Mouse (Mus musculus) left cerebral cortex, postnatal 25 days (tissue): Measurements from ENCODE around the gene Smo. TPM values are rescaled to one million over a fixed set of nuclear protein-coding genes. Genes with fewer than 3 reads are reported as not detected.
A peak's percentile ranks its signal among the peaks of the same experiment; 100 is the strongest.

Experiments
- DNase-seq, 2 experiments: peaks; one replicate each; pipeline ENCODE4 v3.0.0; 2022; ENCODE audit warnings: low spot score in 2 of 2, mixed read lengths in 1 of 2
- intact Hi-C: fragments of 180-260 bp; cut with DNase I; formaldehyde crosslinking; loops from one replicate; pipeline ENCODE4 v1.15.1; 2025
- total RNA-seq, 2 experiments: library from RNA; stranded (reverse); gene quantifications; 2 replicates each; pipeline ENCODE4 v1.2.3; 2021

The Smo gene
- total RNA-seq, 2 experiments from 2014 or later: 9.5 to 9.8 TPM

GRCm38 (mm10) chr6:29768791-29769441, 33.6 kb downstream of the Smo start:
- intact Hi-C loops: loop anchor here (2.0 to 5.0 kb wide), 2 partner anchors 46 to 278 kb away; partner anchors contain the start of gene Nrf1
- DNase-seq: peak; percentile 23 to 37

GRCm38 (mm10) chr6:29770672-29771321, 35.5 kb downstream of the Smo start:
- intact Hi-C loops: no loop called here
- DNase-seq: no peak

- no peak for DNase-seq
Measured at GRCm38 (mm10) chr6:29772236-29772635, 36.9 kb downstream of the Smo start.

GRCm38 (mm10) chr6:29774161-29774560, 38.9 kb downstream of the Smo start:
- intact Hi-C loops: no loop called here
- DNase-seq: no peak

More at GRCm38 (mm10) chr6:29772236-29772635, 36.9 kb downstream of the Smo start:
- intact Hi-C loops: no loop called here

GRCm38 (mm10) chr6:29775609-29776008, 40.3 kb downstream of the Smo start:
- peak in 1 of 2 experiments; percentile 42 for DNase-seq
- intact Hi-C loops: no loop called here

- intact Hi-C loops: no loop called here
- no peak for DNase-seq
Measured at GRCm38 (mm10) chr6:29776542-29777237, 41.4 kb downstream of the Smo start.

GRCm38 (mm10) chr6:29777238-29777555, 41.9 kb downstream of the Smo start:
- intact Hi-C loops: no loop called here
- DNase-seq: no peak

GRCm38 (mm10) chr6:29780082-29780481, 44.8 kb downstream of the Smo start:
- DNase-seq: no peak
- intact Hi-C loops: no loop called here

GRCm38 (mm10) chr6:29780571-29780970, 45.3 kb downstream of the Smo start:
- intact Hi-C loops: no loop called here
- DNase-seq: no peak

- no peak for DNase-seq
- intact Hi-C loops: no loop called here
Measured at GRCm38 (mm10) chr6:29782239-29782638, 46.9 kb downstream of the Smo start.

GRCm38 (mm10) chr6:29783960-29784359, 48.7 kb downstream of the Smo start:
- DNase-seq: no peak
- intact Hi-C loops: no loop called here

GRCm38 (mm10) chr6:29784413-29785021, 49.2 kb downstream of the Smo start:
- intact Hi-C loops: no loop called here
- no peak for DNase-seq

- intact Hi-C loops: no loop called here
- DNase-seq: no peak
Measured at GRCm38 (mm10) chr6:29785759-29786158, 50.5 kb downstream of the Smo start.

GRCm38 (mm10) chr6:29788779-29789350, 53.6 kb downstream of the Smo start:
- intact Hi-C loops: no loop called here
- DNase-seq: no peak

- no peak for DNase-seq
- intact Hi-C loops: no loop called here
Measured at GRCm38 (mm10) chr6:29790014-29790698, 54.9 kb downstream of the Smo start.

GRCm38 (mm10) chr6:29793520-29793919, 58.2 kb downstream of the Smo start:
- no peak for DNase-seq
- intact Hi-C loops: no loop called here

- intact Hi-C loops: no loop called here
- no peak for DNase-seq
Measured at GRCm38 (mm10) chr6:29794582-29794981, 59.3 kb downstream of the Smo start.

GRCm38 (mm10) chr6:29802979-29803378, 67.7 kb downstream of the Smo start:
- DNase-seq: no peak
- intact Hi-C loops: no loop called here

GRCm38 (mm10) chr6:29804006-29804405, 68.7 kb downstream of the Smo start:
- DNase-seq: no peak
- intact Hi-C loops: no loop called here

- intact Hi-C loops: no loop called here
- no peak for DNase-seq
Measured at GRCm38 (mm10) chr6:29805381-29805780, 70.1 kb downstream of the Smo start.
